Mouse (Mus musculus) heart, embryonic 14.5 days (tissue): ENCODE data around the gene Sgms2. TPM values are rescaled to one million over a fixed set of nuclear protein-coding genes. Genes with fewer than 3 reads are reported as not detected.

Experiments used
- ATAC-seq: fragments of 200-750 bp; cut with Nextera tagmentation; 2 replicates; pipeline ENCODE4 v1.8.0; 2017; ENCODE audit warnings: low read depth, moderate TSS enrichment; ENCODE audit not compliant: insufficient number of reproducible peaks, insufficient read depth, low FRiP score
- H3K27ac ChIP-seq, 2 experiments: fragments of 200-500 bp in 1 of 2; fragments of 300-500 bp in 1 of 2; sonication (generic) in 1 of 2; replicated peaks in 1 of 2; 2 replicates each; pipeline ENCODE4 v1.5.1; 2012 to 2014; ENCODE audit warnings: low read depth in 2 of 2, low read length in 2 of 2, control low read depth in 1 of 2, mild to moderate bottlenecking in 1 of 2, mixed read lengths in 1 of 2; ENCODE audit not compliant: control insufficient read depth in 1 of 2, insufficient read depth in 1 of 2
- H3K27me3 ChIP-seq: fragments of 300-500 bp; sonication (generic); 2 replicates; pipeline ENCODE4 v1.6.1; 2014; ENCODE audit warnings: mild to moderate bottlenecking, low read length, control low read depth; ENCODE audit not compliant: control insufficient read depth, insufficient read depth
- H3K36me3 ChIP-seq: fragments of 300-500 bp; sonication (generic); 2 replicates; pipeline ENCODE4 v1.6.1; 2014; ENCODE audit warnings: mild to moderate bottlenecking, control low read depth, low read length, mixed read lengths; ENCODE audit not compliant: control insufficient read depth, insufficient read depth
- H3K4me1 ChIP-seq, 2 experiments: fragments of 200-500 bp in 1 of 2; fragments of 300-500 bp in 1 of 2; sonication (generic) in 1 of 2; 2 replicates each; pipeline ENCODE4 v1.6.1; 2012 to 2014; ENCODE audit warnings: low read length in 2 of 2, control low read depth in 1 of 2, mixed read lengths in 1 of 2; ENCODE audit not compliant: control insufficient read depth in 2 of 2, insufficient read depth in 2 of 2
- H3K4me2 ChIP-seq: fragments of 300-500 bp; sonication (generic); 2 replicates; pipeline ENCODE4 v1.6.1; 2014; ENCODE audit warnings: mild to moderate bottlenecking, low read length
- H3K4me3 ChIP-seq, 2 experiments: fragments of 200-500 bp in 1 of 2; fragments of 300-500 bp in 1 of 2; sonication (generic) in 1 of 2; 2 replicates each; pipeline ENCODE4 v1.5.1; 2012 to 2014; ENCODE audit warnings: low read length in 2 of 2, mild to moderate bottlenecking in 2 of 2, control low read depth in 1 of 2, low read depth in 1 of 2, moderate library complexity in 1 of 2; ENCODE audit not compliant: control insufficient read depth in 1 of 2, insufficient read depth in 1 of 2
- H3K9ac ChIP-seq: fragments of 300-500 bp; sonication (generic); 2 replicates; pipeline ENCODE4 v1.6.1; 2014; ENCODE audit warnings: mild to moderate bottlenecking, low read length
- H3K9me3 ChIP-seq: fragments of 300-500 bp; sonication (generic); 2 replicates; pipeline ENCODE4 v1.6.1; 2016; ENCODE audit warnings: low read length, control low read depth; ENCODE audit not compliant: control insufficient read depth
- WGBS: fragments of 180-500 bp; shearing (Covaris S2); extraction: QIAGEN DNeasy Blood & Tissue Kit; methylation state at CpG from one replicate; pipeline ENCODE4 v1.1.7; 2014; 5-methylcytosine and 5-hydroxymethylcytosine counted together
- polyA plus RNA-seq: library from polyadenylated mRNA; unstranded; fragments of >200 nt; fragmentation: Nextera tagmentation; extraction: Ambion mirVana; gene quantifications from 2 replicates; pipeline ENCODE4 v1.2.1, GENCODE M21; 2014

Gene Sgms2
- polyA plus RNA-seq, 1 experiment from 2014 or later, result 0.65 TPM

- H3K4me2 ChIP-seq, result no peak overlapping the region
- H3K4me1 ChIP-seq, result no peaks in the 10 kb centered on the region
- no peak overlapping the region for H3K9ac ChIP-seq
- H3K27me3 ChIP-seq, result no peaks in the 10 kb centered on the region
- H3K27ac ChIP-seq, result no peak overlapping the region
- no peak for ATAC-seq
- no peaks in the 10 kb centered on the region for H3K9me3 ChIP-seq
- no peaks in the 10 kb centered on the region for H3K36me3 ChIP-seq
- H3K4me3 ChIP-seq, result no peak overlapping the region
- WGBS, result 77% methylated on average over 7 of the region's 7 CpGs
These were observed 25.3 kb upstream of the Sgms2 start for GRCm38 (mm10) chr3:131516332-131516999.

GRCm38 (mm10) chr3:131511616-131512015, 20.4 kb upstream of the Sgms2 start:
- no peaks in the 10 kb centered on the region for H3K4me1 ChIP-seq
- H3K4me2 ChIP-seq, result no peak overlapping the region
- whole genome bisulfite sequencing, result 57% methylated on average over 8 of the region's 8 CpGs
- H3K27ac ChIP-seq, result no peak overlapping the region
- no peak overlapping the region for H3K4me3 ChIP-seq
- no peaks in the 10 kb centered on the region for H3K36me3 ChIP-seq
- H3K9ac ChIP-seq, result no peak overlapping the region
- no peaks in the 10 kb centered on the region for H3K27me3 ChIP-seq
- no peak for ATAC-seq
- no peaks in the 10 kb centered on the region for H3K9me3 ChIP-seq

GRCm38 (mm10) chr3:131508024-131508423, 16.8 kb upstream of the Sgms2 start:
- ATAC-seq, result no peak
- no peaks in the 10 kb centered on the region for H3K4me1 ChIP-seq
- no peak overlapping the region for H3K4me2 ChIP-seq
- no peaks in the 10 kb centered on the region for H3K36me3 ChIP-seq
- no peak overlapping the region for H3K4me3 ChIP-seq
- no peaks in the 10 kb centered on the region for H3K9me3 ChIP-seq
- no peak overlapping the region for H3K9ac ChIP-seq
- 43% methylated on average over 2 of the region's 2 CpGs for WGBS
- H3K27me3 ChIP-seq, result no peaks in the 10 kb centered on the region
- no peak overlapping the region for H3K27ac ChIP-seq

- 77% methylated on average over 14 of the region's 14 CpGs for WGBS
These were observed 13.5 kb upstream of the Sgms2 start for GRCm38 (mm10) chr3:131504595-131505223.

GRCm38 (mm10) chr3:131501677-131502370, 10.6 kb upstream of the Sgms2 start:
- Histone ChIP-seq H3K36me3 (no peaks in the 10 kb centered on the region), H3K27ac (no peak overlapping the region), H3K4me1 (no peaks in the 10 kb centered on the region), H3K9me3 (no peaks in the 10 kb centered on the region), H3K27me3 (no peaks in the 10 kb centered on the region), H3K4me3 (no peak overlapping the region), H3K9ac (no peak overlapping the region), H3K4me2 (no peak overlapping the region)
- no peak for ATAC-seq
- WGBS, result 85% methylated on average over 10 of the region's 10 CpGs

More at GRCm38 (mm10) chr3:131504595-131505223, 13.5 kb upstream of the Sgms2 start:
- Histone ChIP-seq H3K4me3 (no peak overlapping the region), H3K36me3 (no peaks in the 10 kb centered on the region), H3K27ac (no peak overlapping the region), H3K9me3 (no peaks in the 10 kb centered on the region), H3K9ac (no peak overlapping the region), H3K27me3 (no peaks in the 10 kb centered on the region), H3K4me1 (no peaks in the 10 kb centered on the region), H3K4me2 (no peak overlapping the region)
- ATAC-seq, result no peak

- H3K4me2 ChIP-seq, result no peak overlapping the region
- no peak overlapping the region for H3K4me3 ChIP-seq
- peaks cover 2% of the 10 kb centered on the region; the same call in 1 of the 2 replicates for H3K27me3 ChIP-seq
- no peak for ATAC-seq
- no peaks in the 10 kb centered on the region for H3K9me3 ChIP-seq
- H3K36me3 ChIP-seq, result no peaks in the 10 kb centered on the region
- 78% methylated on average over 6 of the region's 6 CpGs for WGBS
- H3K27ac ChIP-seq, result no peak overlapping the region
- no peaks in the 10 kb centered on the region for H3K4me1 ChIP-seq
- H3K9ac ChIP-seq, result no peak overlapping the region
These were observed 8.4 kb upstream of the Sgms2 start for GRCm38 (mm10) chr3:131499651-131500050.

GRCm38 (mm10) chr3:131496506-131497122, 5.4 kb upstream of the Sgms2 start:
- WGBS, result 85% methylated on average over 10 of the region's 10 CpGs
- Histone ChIP-seq H3K4me2 (no peak overlapping the region), H3K4me3 (no peak overlapping the region), H3K9ac (no peak overlapping the region), H3K27ac (no peak overlapping the region), H3K9me3 (no peaks in the 10 kb centered on the region), H3K36me3 (no peaks in the 10 kb centered on the region), H3K27me3 (peaks cover 11% of the 10 kb centered on the region), H3K4me1 (no peaks in the 10 kb centered on the region)
- ATAC-seq, result no peak
